Mouse (Mus musculus) embryonic fibroblast, embryonic 13.5 days (primary cell): ENCODE measurements around the gene Znhit6.

Experiments
- CTCF ChIP-seq: IDR thresholded peaks from 2 replicates; pipeline ENCODE4 v1.5.1; 2011; ENCODE audit warnings: mild to moderate bottlenecking, control low read depth, low read length, moderate library complexity, borderline replicate concordance; ENCODE audit not compliant: insufficient read depth
- POLR2A ChIP-seq: IDR thresholded peaks from 2 replicates; pipeline ENCODE4 v1.6.1; 2011; ENCODE audit warnings: low read depth, mild to moderate bottlenecking, control low read depth, low read length, moderate library complexity

DNA sequence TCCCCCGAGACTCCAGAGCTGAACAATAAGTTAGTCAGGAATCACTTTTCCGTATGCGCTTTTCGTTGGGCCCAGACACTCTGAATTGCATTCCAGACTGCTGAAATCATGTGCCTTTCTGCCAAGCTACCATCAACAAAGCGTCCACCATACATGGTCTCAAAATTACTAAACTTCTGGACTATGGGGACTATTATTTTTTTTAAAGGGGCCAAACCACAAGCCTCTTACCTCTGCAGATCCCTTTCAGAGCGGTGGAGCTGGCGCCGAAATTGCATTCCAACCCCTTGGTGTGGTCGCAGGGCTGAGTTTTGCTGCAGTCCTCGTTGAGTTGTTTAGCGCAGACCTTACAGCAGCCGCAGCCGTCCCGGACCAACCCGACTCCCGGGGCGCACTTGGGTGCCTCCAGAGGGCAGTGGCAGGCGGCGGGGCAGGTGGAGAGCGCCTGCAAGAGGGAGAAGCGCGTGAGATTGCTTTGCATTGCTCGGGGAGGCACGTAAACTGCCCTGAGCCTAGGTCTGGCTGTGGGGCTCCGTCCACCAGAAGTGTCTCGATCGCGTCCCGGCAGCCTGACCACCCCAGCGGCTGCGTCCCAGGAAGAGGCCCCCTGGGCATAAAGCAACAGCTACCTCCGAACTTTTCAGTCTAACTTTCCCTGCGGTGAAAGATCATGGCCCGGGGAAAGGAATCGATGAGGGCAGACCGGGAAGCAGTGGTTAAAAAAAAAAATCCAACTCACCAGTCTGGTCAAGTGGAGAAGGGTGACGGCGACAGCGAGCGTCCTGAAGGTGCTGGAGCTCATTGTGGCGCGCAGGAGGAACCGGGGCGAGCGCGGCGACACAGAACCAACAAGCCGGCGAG, 73.2 kb downstream of the Znhit6 start:
- no peak; the same call in 1 of the 2 replicates for TF ChIP-seq CTCF
- peak; percentile 77 for TF ChIP-seq POLR2A
